Mouse (Mus musculus) naive thymus-derived CD4-positive, alpha-beta T cell, adult 2 months (primary cell): Measurements from ENCODE around the gene Eif3k.

ENCODE experiments used
- DNase-seq: peaks from one replicate; pipeline ENCODE4 v3.0.0-alpha.2; 2011; ENCODE audit warnings: low read depth

Gene Eif3k

GRCm38 (mm10) chr7:28981651-28982273, at the start of gene Eif3k, which contains the start of gene Map4k1:
Gene Eif3k (minus strand): TSS chr7:28981864.
Gene Map4k1 (plus strand): TSS chr7:28982050.
- peak; percentile 100 for DNase-seq

DNA sequence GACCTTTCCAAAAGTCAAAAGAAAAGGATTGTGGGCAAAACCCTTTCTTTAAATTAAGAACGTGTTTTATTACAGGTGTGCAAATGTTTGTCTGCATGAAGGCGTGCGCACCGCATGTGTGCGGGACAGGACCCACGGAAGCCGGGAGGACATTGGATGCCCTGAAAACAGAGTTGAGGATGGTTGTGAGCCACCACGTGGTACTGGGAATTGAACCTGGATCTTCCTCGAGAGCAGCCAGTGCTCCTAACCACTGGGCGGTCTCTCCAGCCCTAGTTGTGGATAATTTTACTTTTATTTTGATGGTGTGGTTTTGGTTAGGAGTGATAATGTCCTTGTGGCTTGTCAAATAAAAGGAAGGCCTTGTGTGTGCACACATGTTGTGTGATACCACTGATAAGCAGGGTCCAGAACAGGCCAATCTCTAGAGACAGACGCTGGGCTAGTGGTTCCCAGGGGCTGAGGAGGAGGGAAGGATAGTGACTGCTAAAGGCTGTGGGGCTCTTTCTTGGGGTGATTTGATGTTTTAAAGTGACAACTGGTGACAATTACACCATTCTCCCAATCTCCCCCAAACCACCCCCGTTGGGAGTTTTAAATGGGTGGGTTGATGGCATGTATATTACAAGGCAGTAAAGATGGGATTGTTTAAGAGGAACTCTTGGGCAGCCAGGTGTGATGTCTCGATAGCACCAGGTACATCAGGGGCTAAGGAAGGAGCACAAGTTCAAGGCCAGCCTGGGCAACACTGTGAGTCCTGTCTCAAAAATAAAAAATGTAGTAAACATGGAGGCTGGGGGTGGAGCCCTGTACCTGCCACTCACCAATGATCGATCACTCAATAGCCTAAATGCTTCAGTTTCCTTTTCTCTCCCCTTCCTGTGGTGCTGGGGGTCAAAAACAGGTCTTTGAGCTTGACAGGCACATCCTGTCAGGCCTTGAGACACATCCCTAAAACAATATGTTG, 48.3 kb upstream of the Eif3k start:
- DNase-seq, result no peak

DNA sequence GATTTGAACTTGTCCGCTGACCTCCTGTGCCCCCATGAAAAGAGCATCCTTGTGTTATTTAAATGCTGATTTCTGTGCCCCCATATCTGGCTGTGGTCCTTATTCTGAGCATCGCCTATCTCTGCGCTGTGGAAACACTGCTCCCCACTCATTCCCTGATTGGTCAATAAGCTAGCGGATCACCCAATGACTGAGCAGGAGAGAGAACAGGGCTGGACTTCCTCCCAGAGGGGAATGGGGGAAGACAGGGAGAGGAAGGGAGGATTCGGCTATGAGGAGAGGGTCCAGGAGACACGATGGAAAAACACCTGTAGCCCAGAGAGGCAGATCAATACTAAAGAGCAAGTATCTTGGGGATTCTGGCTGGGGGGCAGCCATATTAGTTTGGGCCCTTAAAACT, 47.1 kb upstream of the Eif3k start:
- DNase-seq, result no peak

DNA sequence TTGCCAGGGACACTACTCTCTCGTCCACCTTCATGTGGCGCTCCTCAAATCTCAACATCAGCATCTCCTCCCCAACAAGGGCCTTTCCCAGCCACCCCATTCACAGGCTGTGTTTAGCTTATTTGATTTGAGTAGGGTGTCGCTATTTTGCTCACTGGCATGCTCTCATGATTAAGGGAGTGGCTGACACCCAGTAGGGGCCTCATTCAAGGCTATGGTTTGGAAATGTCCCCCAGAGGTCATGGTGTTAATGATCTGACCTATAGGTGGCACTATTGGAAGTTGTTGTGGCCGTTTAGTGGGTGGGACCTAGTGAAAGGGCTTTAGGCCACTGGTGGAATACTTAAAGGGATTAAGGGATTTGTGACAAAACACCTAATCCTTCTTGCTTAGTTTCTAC, 45.1 kb upstream of the Eif3k start:
- no peak for DNase-seq

DNA sequence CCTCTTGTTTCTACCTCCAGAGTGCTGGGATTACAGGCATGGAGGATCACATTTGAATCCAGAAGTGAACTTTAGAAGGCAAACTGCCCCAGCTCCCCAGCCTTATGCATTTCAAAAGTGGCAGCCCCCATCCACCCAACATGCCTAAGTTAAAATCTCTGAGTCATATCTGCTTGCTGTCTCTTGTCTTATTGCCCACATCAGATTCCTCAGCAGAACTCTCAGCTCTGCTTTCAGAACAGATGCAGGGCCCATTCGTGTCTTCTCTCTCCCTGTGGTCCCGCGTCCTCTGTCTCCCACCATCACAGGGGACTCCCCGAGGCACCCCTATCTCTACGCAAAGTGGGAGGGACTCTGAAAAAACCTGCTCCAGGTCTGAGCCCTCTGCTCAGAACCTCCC, 44.5 kb upstream of the Eif3k start:
- no peak for DNase-seq

- peak; percentile 64 for DNase-seq
These were observed 43.9 kb upstream of the Eif3k start for GRCm38 (mm10) chr7:29025566-29025965.

GRCm38 (mm10) chr7:29023514-29023913, 41.9 kb upstream of the Eif3k start:
- DNase-seq, result peak; percentile 50

DNA sequence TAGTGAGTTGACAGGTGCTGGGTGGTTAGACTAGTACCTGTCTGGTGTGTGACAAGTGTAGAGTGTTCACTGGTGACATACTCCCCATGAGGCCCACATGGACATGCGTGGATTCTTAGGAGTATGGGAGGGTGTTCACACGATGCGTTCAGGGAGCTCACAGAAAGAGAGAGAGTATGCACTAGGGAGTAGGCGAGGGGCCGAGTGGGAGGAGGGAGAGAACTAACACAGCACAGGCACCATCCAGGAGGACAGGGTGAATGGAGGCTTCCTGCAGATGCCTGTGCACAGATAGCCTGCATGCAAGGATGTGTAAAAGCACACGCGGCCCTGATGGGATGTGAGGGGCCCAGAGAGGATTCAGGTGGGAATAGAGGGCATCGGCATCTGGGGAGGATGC, 40.8 kb upstream of the Eif3k start:
- DNase-seq, result no peak

DNA sequence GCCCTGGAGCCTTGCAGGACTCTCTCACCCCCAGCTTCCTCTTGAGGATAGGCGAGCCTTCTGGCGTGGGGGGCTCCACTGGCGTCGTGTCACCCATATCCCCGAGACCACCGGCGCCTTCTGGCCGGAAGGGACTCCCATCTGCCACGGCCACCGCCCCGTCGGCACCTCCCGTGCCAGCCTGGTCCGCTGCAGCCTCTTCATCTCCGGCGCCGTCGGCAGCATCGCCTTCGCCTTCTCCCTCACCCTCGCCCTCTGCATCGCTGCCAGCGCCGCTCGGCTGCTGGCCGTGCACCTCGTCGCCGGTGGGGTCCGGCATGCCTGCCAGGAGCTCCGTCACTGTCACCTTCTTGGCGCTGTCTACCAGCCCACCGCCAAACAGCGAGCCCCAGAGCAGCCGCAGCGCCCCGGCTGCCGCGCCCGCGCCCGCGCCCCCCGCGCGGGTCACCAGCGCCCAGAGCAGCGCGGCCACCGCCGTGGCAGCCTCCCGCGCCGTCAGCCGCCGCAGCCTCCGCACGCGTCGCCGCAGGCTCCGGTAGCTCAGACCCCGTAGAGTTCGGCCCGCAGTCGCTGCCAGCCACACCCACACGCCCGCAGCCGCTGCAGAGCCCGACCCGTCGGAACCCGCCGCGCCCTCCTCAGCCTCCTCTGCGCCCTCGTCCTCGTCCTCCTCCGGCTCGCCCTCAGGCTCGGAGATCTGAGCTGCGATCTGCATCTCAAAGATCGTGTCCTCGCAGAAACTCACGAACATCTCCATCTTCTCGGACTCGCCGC, 38.0 kb upstream of the Eif3k start:
- no peak for DNase-seq

GRCm38 (mm10) chr7:29017222-29017621, 35.6 kb upstream of the Eif3k start:
- no peak for DNase-seq

- no peak for DNase-seq
These were observed 34.8 kb upstream of the Eif3k start for GRCm38 (mm10) chr7:29016440-29016839.

- no peak for DNase-seq
These were observed 33.3 kb upstream of the Eif3k start for GRCm38 (mm10) chr7:29014984-29015383.

DNA sequence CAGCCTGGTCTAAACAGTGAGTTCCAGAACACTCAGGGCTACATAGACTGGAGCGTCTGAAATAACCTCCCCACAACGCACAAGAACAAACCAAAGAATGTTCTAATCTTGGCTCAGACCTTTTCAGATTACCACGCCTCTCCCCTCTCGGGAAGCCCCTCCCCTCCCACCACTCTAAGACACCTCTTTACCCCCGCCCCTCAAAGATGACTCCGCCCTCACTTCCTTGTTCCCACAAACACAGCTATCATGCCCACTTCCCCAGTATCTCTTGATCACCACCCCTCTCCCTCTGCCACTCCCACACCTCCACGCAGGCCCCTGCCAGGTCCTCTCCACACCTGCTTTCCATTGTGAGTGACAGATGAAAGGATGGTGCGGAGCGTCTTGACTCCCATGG, 27.1 kb upstream of the Eif3k start:
- DNase-seq, result peak; percentile 37

GRCm38 (mm10) chr7:29008171-29008570, 26.5 kb upstream of the Eif3k start:
- DNase-seq, result no peak

DNA sequence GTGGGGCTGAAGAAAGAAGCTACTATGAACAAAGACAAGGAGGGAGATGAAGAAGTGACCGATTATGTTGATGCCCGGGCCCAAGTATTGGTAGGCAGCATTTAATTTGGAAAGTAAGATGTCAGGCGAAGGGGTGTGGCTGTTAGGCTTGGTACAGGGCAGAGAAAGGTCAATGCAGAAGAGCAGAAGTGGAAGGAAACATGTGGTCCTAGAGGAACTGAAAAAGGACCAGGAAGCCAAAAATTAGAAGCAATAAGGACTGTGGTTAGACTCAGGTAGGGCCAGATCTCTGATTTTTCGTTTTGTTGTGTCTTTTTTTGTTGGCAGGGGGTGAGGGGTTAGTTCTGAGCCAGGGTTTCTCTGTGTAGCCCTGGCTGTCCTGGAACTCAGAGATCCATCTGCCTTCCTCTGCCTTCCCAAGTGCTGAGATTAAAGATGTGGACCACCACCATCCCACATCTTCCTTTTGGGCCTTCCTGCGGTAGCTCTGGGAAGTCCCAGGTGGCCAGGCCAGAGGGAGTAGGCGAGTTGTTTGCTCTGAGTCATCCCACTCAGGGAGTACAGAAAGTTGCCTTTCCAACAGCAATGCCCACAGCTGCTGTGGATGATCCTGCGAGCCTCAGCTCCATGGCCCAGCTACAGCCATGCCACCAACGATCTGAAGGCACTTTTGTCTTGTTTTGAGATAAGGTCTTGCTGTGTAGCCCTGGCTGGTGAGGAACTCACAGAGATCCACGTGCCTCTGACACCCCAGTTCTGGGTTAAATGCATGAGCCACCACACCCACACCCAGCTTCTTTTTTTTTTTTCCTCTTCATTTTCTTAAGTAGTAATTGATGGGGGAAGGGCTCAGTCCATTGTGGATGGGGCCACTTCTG, 25.8 kb upstream of the Eif3k start:
- no peak for DNase-seq

DNA sequence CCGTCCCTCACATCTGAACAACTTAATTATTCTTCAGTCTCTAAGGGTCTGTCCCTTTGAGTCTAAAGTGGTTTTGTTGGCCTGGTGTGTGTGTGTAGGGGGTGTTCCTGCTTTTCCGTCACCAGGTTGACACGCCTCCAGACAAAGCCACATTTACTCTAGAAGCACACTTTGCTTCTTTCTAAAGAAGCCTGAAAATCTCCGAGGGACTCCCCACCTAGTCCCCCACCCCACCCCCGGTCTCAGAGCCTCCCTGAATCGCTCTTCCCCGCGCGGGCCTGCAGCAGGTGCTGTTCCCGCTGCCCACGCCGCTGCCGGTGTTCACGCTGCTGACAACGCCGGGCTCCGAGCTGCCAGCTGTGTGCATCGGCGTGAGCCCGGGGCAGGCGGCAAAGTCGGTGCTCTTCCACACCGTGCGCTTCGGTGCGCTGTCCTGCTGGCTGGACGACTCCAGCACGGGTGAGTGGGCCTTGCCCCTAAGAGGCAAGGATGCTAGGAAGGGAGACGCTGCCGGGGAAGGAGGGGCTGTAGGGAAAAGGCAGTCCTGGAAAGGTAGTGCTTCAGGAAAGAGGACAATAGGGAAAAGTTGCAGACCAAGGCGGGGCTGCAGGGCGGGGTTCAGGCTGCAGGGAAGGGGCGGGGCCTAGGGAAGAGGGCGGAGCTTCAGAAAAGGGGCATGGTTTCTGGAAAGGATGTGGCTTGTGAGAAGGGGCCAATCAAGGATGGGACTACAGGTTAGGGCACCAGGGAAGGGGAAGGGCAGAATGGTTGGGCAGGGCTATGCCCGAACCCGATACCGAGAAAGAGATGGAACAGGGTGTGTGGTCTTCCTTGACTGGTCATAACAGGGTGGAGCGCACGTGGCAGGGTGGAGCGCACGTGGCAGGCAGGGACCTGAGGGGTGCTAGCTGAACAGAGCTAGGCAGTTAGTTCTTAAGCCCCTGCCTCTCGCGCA, 19.3 kb upstream of the Eif3k start:
- peak; percentile 72 for DNase-seq

DNA sequence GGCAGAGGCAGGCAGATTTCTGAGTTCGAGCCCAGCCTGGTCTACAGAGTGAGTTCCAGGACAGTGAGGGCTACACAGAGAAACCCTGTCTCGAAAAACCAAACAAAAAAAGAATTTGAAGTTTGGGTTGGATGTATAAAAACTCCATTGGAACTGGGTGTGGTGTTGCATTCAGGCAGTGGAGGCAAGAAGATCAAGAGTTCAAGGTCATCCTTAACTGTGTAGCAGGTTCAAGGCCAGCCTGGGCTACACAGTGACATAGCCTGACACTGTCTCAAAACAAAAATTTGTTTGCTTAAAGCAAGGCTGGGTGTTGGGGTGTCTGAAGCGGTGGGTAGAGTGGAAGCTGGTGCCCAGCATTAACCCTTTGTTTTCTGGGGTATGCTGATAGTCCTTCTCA, 11.7 kb upstream of the Eif3k start:
- no peak for DNase-seq

DNA sequence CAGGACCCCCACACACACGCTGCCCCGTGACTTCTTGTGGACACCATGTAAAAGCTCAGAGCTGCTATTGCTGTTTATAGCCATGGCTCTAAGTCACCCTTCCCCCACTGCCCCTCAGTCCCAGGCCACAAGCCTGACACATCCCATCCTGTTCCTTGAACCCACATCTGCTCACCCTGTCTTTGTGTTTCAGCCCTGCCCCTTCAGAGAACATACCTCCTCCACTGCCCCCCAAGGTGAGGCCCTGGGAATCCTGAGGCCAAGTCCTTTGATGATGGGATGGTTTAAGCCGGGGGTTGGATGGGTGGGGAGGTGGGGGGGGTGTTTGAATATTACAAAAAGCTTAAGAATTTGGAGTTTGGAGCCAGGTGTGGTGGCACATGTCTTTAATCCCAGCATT, 11.3 kb upstream of the Eif3k start:
- no peak for DNase-seq

DNA sequence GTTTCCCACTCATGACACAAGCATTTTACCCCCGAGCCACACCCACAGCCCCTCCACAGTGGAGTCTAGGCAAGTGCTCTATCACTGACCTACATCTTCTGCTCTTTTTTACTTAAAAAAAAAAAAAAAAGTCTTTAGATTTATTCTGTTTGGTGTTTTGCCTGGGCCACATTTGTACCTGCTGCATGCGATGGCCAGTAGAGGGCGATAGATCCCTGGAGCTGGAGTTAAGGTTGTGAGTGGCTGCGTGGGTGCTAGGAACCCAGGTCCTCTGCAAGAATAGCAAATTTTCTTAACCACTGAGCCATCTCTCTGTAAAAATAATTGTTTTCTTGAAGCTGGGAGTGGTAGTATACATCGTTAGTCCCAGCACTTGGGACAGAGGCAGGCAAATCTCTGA, 10.0 kb upstream of the Eif3k start:
- peak; percentile 58 for DNase-seq

GRCm38 (mm10) chr7:28990766-28991273, 9.2 kb upstream of the Eif3k start:
- no peak for DNase-seq
